Mouse (Mus musculus): ENCODE measurements at regions not wholly inside any gene's neighbourhood (a gene's known extent, or its start where the extent isn't known, plus 50 kb on each side); places are given as distances from the start of the nearest gene placed in this dataset.

GRCm38 (mm10) chr1:77174801-77175200 is 340.1 kb downstream of the Epha4 start:
- Histone ChIP-seq H3K4me1 (ENCODE audit: control insufficient read depth, insufficient read depth, low read length) (no peaks in the 10 kb centered on the region), H3K4me3 (replicated peaks; ENCODE audit: extremely low read depth, low read depth, low read length) (no peak overlapping the region)
- no peak for DNase-seq
- 45% methylated on average over 4 of the region's 4 CpGs for WGBS
- TF ChIP-seq POLR2A (IDR thresholded peaks at IDR 0.05; ENCODE audit: borderline replicate concordance, extremely low read depth, low read depth, low read length) (no peak), CTCF (IDR thresholded peaks at IDR 0.05; ENCODE audit: insufficient read depth, low read length) (no peak)

DNA sequence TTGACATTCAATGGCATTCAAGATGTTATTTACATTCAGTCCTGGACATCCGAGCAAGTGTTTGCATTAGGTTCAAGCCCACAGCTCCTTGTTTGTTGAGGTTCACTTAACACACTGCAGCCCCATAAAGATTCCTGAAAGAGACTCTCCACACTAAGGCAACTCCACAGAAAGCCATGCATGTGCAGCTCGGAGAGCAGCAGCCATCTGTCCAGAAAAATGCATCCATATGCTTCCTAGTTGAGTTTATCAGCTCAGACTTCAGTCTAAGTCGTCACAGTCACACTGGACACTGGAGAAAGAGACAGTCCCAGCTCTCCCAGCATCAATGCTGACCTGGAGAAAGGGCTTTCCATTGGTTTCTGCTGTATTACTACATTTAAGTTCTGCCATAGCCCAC is 339.7 kb downstream of the Epha4 start:
- Histone ChIP-seq H3K4me3 (replicated peaks; ENCODE audit: extremely low read depth, low read depth, low read length) (no peak overlapping the region), H3K4me1 (ENCODE audit: control insufficient read depth, insufficient read depth, low read length) (no peaks in the 10 kb centered on the region)

GRCm38 (mm10) chr1:77176516-77176915 is 338.4 kb downstream of the Epha4 start:
- no peak for TF ChIP-seq CTCF (IDR thresholded peaks at IDR 0.05; ENCODE audit: insufficient read depth, low read length)
- WGBS = 95% methylated on average over 2 of the region's 2 CpGs
- H3K4me1 ChIP-seq (ENCODE audit: control insufficient read depth, insufficient read depth, low read length) = no peaks in the 10 kb centered on the region
- H3K4me3 ChIP-seq (replicated peaks; ENCODE audit: extremely low read depth, low read depth, low read length) = no peak overlapping the region
- DNase-seq = no peak

More for the DNA sequence above, 339.7 kb downstream of the Epha4 start:
- no peak for DNase-seq
- TF ChIP-seq POLR2A (IDR thresholded peaks at IDR 0.05; ENCODE audit: borderline replicate concordance, extremely low read depth, low read depth, low read length) (no peak), CTCF (IDR thresholded peaks at IDR 0.05; ENCODE audit: insufficient read depth, low read length) (no peak)
- WGBS = 56% methylated on average over 3 of the region's 3 CpGs

DNA sequence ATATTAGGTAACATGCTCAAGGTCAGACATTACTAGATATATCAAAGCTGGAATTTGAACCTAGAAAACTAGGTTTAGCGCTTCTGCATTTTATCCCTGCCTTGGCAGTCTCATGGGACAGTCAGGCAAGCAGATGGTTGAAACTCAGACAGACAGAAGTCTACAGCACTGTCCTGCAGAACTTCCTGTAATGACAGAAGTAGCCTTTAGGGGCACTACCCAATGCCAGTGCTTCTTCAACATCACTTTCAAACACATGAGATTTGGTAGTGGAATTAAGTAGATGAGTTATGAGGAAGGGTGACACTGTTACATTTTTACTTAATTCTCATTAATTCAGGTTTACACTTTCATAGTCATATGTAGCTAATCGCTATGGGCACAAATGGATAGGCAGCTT is 330.9 kb downstream of the Epha4 start:
- WGBS = 85% methylated on average over 2 of the region's 2 CpGs
- H3K4me3 ChIP-seq (replicated peaks; ENCODE audit: extremely low read depth, low read depth, low read length) = no peak overlapping the region
- DNase-seq = no peak
- H3K4me1 ChIP-seq (ENCODE audit: control insufficient read depth, insufficient read depth, low read length) = no peaks in the 10 kb centered on the region
- TF ChIP-seq CTCF (IDR thresholded peaks at IDR 0.05; ENCODE audit: insufficient read depth, low read length) = no peak
- TF ChIP-seq POLR2A (IDR thresholded peaks at IDR 0.05; ENCODE audit: borderline replicate concordance, extremely low read depth, low read depth, low read length) = no peak

DNA sequence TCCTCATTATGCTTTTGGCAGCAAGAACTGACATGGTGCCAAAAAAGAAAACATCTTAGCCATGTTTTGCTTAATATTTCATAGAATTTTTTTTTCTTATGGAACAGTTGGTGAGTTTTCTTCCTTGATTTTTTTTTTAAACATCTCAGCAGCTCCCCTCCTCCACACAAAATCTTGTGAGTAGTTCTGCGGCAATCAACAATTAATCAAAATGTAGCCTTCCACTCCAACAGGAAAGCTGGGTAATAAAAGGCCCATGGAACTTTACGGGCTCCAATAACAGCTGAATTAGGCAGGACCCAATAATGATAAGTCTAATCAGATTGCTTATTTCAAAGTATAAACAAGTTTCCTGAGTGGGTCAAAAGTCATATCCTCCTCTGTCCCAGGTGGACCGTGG is 324.7 kb downstream of the Epha4 start:
- TF ChIP-seq POLR2A (IDR thresholded peaks at IDR 0.05; ENCODE audit: borderline replicate concordance, extremely low read depth, low read depth, low read length) (no peak), CTCF (IDR thresholded peaks at IDR 0.05; ENCODE audit: insufficient read depth, low read length) (no peak)
- Histone ChIP-seq H3K4me3 (replicated peaks; ENCODE audit: extremely low read depth, low read depth, low read length) (no peak overlapping the region), H3K4me1 (ENCODE audit: control insufficient read depth, insufficient read depth, low read length) (no peaks in the 10 kb centered on the region)
- 36% methylated on average over 3 of the region's 3 CpGs for WGBS
- DNase-seq = no peak

- peaks cover 4% of the 10 kb centered on the region for H3K4me1 ChIP-seq (ENCODE audit: control insufficient read depth, insufficient read depth, low read length)
- no peak for DNase-seq
- 61% methylated on average over 3 of the region's 3 CpGs for WGBS
- H3K4me3 ChIP-seq (replicated peaks; ENCODE audit: extremely low read depth, low read depth, low read length) = no peak overlapping the region
- TF ChIP-seq CTCF (IDR thresholded peaks at IDR 0.05; ENCODE audit: insufficient read depth, low read length) (no peak), POLR2A (IDR thresholded peaks at IDR 0.05; ENCODE audit: borderline replicate concordance, extremely low read depth, low read depth, low read length) (no peak)
Observed at GRCm38 (mm10) chr1:77201321-77201917, 313.5 kb downstream of the Epha4 start.

DNA sequence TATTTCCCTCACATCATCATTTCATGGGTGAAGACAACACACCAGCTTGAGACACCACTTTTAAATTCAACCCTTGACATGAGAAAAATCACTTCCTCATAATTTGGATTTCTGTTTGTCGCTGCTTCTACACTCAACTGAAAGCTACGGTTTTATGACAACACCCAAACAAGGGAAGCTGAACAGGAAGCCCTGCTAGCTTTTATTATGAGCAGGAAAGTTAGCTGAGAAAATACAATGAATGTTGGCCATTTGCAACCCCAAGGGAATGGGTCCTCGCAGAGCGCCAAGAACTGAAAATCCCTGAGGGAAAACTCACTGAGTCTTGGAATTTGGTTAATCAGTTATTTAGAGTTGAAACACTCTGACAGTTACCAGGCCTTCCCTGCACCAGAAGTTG is 311.9 kb downstream of the Epha4 start:
- TF ChIP-seq POLR2A (IDR thresholded peaks at IDR 0.05; ENCODE audit: borderline replicate concordance, extremely low read depth, low read depth, low read length) (no peak), CTCF (IDR thresholded peaks at IDR 0.05; ENCODE audit: insufficient read depth, low read length) (no peak)
- H3K4me1 ChIP-seq (ENCODE audit: control insufficient read depth, insufficient read depth, low read length) = peaks cover 4% of the 10 kb centered on the region
- DNase-seq = no peak
- 45% methylated on average over 4 of the region's 4 CpGs for WGBS
- H3K4me3 ChIP-seq (replicated peaks; ENCODE audit: extremely low read depth, low read depth, low read length) = no peak overlapping the region

DNA sequence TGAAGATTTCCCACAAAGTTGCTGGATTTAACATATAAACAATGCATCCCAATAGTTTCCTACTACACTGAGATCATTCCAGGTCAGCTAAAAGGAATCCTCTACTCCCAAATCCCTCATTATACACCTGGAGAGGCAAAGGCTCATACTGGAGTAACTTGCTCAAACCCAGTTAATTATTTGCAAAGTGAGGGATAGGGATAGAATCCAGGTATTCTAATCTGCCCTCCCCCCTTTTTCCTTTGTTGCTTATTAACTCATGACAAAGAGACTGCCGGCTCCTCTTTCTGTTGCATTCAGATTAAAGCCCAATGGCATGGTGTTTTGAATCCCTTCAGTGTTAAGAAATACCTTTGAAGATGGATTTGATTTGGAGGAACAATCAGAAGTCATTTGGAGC is 308.4 kb downstream of the Epha4 start:
- DNase-seq = no peak
- TF ChIP-seq POLR2A (IDR thresholded peaks at IDR 0.05; ENCODE audit: borderline replicate concordance, extremely low read depth, low read depth, low read length) = no peak
- TF ChIP-seq CTCF (IDR thresholded peaks at IDR 0.05; ENCODE audit: insufficient read depth, low read length) = no peak
- Histone ChIP-seq H3K4me3 (replicated peaks; ENCODE audit: extremely low read depth, low read depth, low read length) (no peak overlapping the region), H3K4me1 (ENCODE audit: control insufficient read depth, insufficient read depth, low read length) (peaks cover under 1% of the 10 kb centered on the region; the same call in 1 of the 2 replicates)
- 71% methylated on average over 1 of the region's 1 CpGs for WGBS

- DNase-seq = no peak
- 83% methylated on average over 3 of the region's 3 CpGs for WGBS
- no peaks in the 10 kb centered on the region for H3K4me1 ChIP-seq (ENCODE audit: control insufficient read depth, insufficient read depth, low read length)
- no peak overlapping the region for H3K4me3 ChIP-seq (replicated peaks; ENCODE audit: extremely low read depth, low read depth, low read length)
- TF ChIP-seq CTCF (IDR thresholded peaks at IDR 0.05; ENCODE audit: insufficient read depth, low read length) (no peak), POLR2A (IDR thresholded peaks at IDR 0.05; ENCODE audit: borderline replicate concordance, extremely low read depth, low read depth, low read length) (no peak)
Observed at GRCm38 (mm10) chr1:77209395-77209794, 305.5 kb downstream of the Epha4 start.

GRCm38 (mm10) chr1:77213462-77214098 is 301.3 kb downstream of the Epha4 start:
- Histone ChIP-seq H3K4me1 (ENCODE audit: control insufficient read depth, insufficient read depth, low read length) (no peaks in the 10 kb centered on the region), H3K4me3 (replicated peaks; ENCODE audit: extremely low read depth, low read depth, low read length) (no peak overlapping the region)
- TF ChIP-seq POLR2A (IDR thresholded peaks at IDR 0.05; ENCODE audit: borderline replicate concordance, extremely low read depth, low read depth, low read length) = no peak
- TF ChIP-seq CTCF (IDR thresholded peaks at IDR 0.05; ENCODE audit: insufficient read depth, low read length) = no peak
- DNase-seq = peak; percentile 7
- WGBS = 12% methylated on average over 8 of the region's 8 CpGs
